Mouse (Mus musculus): Measurements from ENCODE around the gene Vwce. TPM values are rescaled to one million over a fixed set of nuclear protein-coding genes. Genes with fewer than 3 reads are reported as not detected.

The Vwce gene
- total RNA-seq, 2 experiments from 2014 or later: 2.2 to 4.9 TPM

- no peak for DNase-seq (ENCODE audit: low spot score in 2 of 2)
Measured at GRCm38 (mm10) chr19:10713551-10713950, 79.5 kb downstream of the Vwce start.

- DNase-seq (ENCODE audit: low spot score in 2 of 2): no peak
Measured at GRCm38 (mm10) chr19:10714168-10714567, 80.2 kb downstream of the Vwce start.

DNA sequence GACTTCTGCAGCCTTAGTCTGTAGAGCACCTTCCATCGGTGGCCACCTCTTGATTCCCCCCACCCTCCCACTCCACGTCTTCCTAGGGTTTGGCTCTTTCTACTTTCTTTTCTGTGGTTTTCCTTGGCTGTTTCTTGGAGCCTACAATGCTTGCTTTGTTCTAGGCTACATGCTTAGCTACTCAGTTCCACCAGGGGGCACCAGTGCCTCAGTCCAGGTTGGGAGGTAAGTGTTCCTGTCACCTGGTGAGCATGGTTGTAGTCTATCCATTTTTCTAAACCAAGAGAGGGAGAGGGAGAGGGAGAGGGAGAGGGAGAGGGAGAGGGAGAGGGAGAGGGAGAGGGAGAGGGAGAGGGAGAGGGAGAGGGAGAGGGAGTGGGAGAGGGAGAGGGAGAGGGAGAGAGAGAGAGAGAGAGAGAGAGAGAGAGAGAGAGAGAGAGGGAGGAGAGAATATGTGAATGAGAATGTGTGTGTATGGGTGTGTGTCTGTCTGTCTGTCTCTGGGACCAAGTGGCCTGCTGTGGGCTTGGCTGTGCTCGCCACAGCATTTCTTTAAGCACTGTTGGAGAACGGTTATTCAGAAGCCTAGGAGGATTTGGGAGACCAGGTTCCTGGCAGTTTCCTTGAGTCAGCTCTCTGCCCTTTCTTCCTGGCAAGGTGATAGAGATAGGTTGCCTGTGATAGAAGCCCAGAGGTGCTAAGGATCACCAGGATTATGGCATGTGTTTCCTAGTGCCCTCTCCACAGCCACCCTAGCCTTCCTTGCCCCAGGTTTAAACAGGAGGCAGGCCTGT lies 80.9 kb downstream of the Vwce start:
- DNase-seq (ENCODE audit: low spot score in 2 of 2): peak; percentile 32 to 49

GRCm38 (mm10) chr19:10715476-10715875 lies 81.5 kb downstream of the Vwce start:
- DNase-seq (ENCODE audit: low spot score in 2 of 2): no peak

Other genes starting within 250 kb of the Vwce start
- 10 to 100 TPM; 46.1 to 47.4 TPM for gene Syt7, start 245.1 kb upstream of the Vwce start, total RNA-seq (2021)
- gene Lrrc10b, start 176.7 kb upstream of the Vwce start, total RNA-seq (2021): 1 to 10 TPM; 4.4 to 4.5 TPM
- gene Ppp1r32, start 151.3 kb upstream of the Vwce start, total RNA-seq (2021): 1 to 10 TPM in 1 of 2 experiments, under 1 TPM in 1; 0.87 to 1.9 TPM
- 10 to 100 TPM; 90.2 to 90.6 TPM for gene Cpsf7, start 108.9 kb upstream of the Vwce start, total RNA-seq (2021)
- gene Sdhaf2, start 108.1 kb upstream of the Vwce start, total RNA-seq (2021): 10 to 100 TPM; 53.5 to 54.1 TPM
- 10 to 100 TPM; 15.8 to 19.1 TPM for gene Tmem216, start 78.0 kb upstream of the Vwce start, total RNA-seq (2021)
- 10 to 100 TPM; 14.7 to 17.3 TPM for gene Cyb561a3, start 57.0 kb upstream of the Vwce start, total RNA-seq (2021)
- 10 to 100 TPM; 16.2 to 16.8 TPM for gene Tmem138, start 56.9 kb upstream of the Vwce start, total RNA-seq (2021)
- gene Ddb1, start 28.9 kb upstream of the Vwce start, total RNA-seq (2021): 100 to 1,000 TPM; 353 to 388 TPM
- 10 to 100 TPM; 41.2 to 62.6 TPM for gene Tkfc, start 28.6 kb upstream of the Vwce start, total RNA-seq (2021)
- under 1 TPM in 1 of 2 experiments, not detected in 1; 0.56 TPM for gene Pga5, start 43.9 kb downstream of the Vwce start, total RNA-seq (2021)
- 10 to 100 TPM; 27.0 to 28.6 TPM for gene Vps37c, start 54.5 kb downstream of the Vwce start, total RNA-seq (2021)
- gene Cd5, start 104.8 kb downstream of the Vwce start, total RNA-seq (2021): under 1 TPM; 0.22 to 0.34 TPM
- gene Cd6, start 195.8 kb downstream of the Vwce start, total RNA-seq (2021): under 1 TPM; 0.20 to 0.23 TPM
- 1 to 10 TPM; 3.5 to 3.8 TPM for gene Slc15a3, start 205.5 kb downstream of the Vwce start, total RNA-seq (2021)
- gene Tmem132a, start 235.7 kb downstream of the Vwce start, total RNA-seq (2021): 10 to 100 TPM; 40.7 to 48.1 TPM
- gene Tmem109, start 247.8 kb downstream of the Vwce start, total RNA-seq (2021): 10 to 100 TPM; 91.3 to 93.3 TPM